Mouse (Mus musculus) heart, postnatal 0 days (tissue): ENCODE data around the gene Thrb. TPM values are rescaled to one million over a fixed set of nuclear protein-coding genes. Genes with fewer than 3 reads are reported as not detected.

Experiments
- ATAC-seq: fragments of 200-750 bp; cut with Nextera tagmentation; 2 replicates; pipeline ENCODE4 v1.8.0; 2017; ENCODE audit warnings: low read depth, moderate number of reproducible peaks, moderate library complexity; ENCODE audit not compliant: insufficient read depth
- DNase-seq: peaks from one replicate; pipeline ENCODE4 v3.0.0-alpha.2; 2016; ENCODE audit warnings: low spot score
- H3K27ac ChIP-seq: fragments of 300-500 bp; sonication (generic); 2 replicates; pipeline ENCODE4 v1.5.1; 2014; ENCODE audit warnings: low read depth, mild to moderate bottlenecking
- H3K27me3 ChIP-seq: fragments of 300-500 bp; sonication (generic); 2 replicates; pipeline ENCODE4 v1.6.1; 2014; ENCODE audit warnings: low read length, mixed read lengths; ENCODE audit not compliant: control insufficient read depth, insufficient read depth
- H3K36me3 ChIP-seq: fragments of 300-500 bp; sonication (generic); replicated peaks from 2 replicates; pipeline ENCODE4 v1.6.1; 2014; ENCODE audit warnings: low read length, mixed read lengths; ENCODE audit not compliant: control insufficient read depth, insufficient read depth
- H3K4me1 ChIP-seq: fragments of 300-500 bp; sonication (generic); 2 replicates; pipeline ENCODE4 v1.6.1; 2014; ENCODE audit warnings: antibody characterized with exemption; ENCODE audit not compliant: control insufficient read depth, insufficient read depth
- H3K4me2 ChIP-seq: fragments of 300-500 bp; sonication (generic); 2 replicates; pipeline ENCODE4 v1.6.1; 2014; ENCODE audit warnings: low read depth, mild to moderate bottlenecking, low read length, moderate library complexity
- H3K4me3 ChIP-seq: fragments of 300-500 bp; sonication (generic); 2 replicates; pipeline ENCODE4 v1.5.1; 2014; ENCODE audit warnings: low read depth, low read length
- H3K9ac ChIP-seq: fragments of 300-500 bp; sonication (generic); replicated peaks from 2 replicates; pipeline ENCODE4 v1.6.1; 2014; ENCODE audit warnings: low read depth, low read length, mixed read lengths
- H3K9me3 ChIP-seq: fragments of 300-500 bp; sonication (generic); replicated peaks from 2 replicates; pipeline ENCODE4 v1.6.1; 2016; ENCODE audit warnings: low read length; ENCODE audit not compliant: control insufficient read depth
- CTCF ChIP-seq: IDR thresholded peaks from 2 replicates; pipeline ENCODE4 v1.5.1; 2016; ENCODE audit warnings: antibody characterized with exemption, control low read depth, low read depth
- EP300 ChIP-seq: IDR thresholded peaks from 2 replicates; pipeline ENCODE4 v1.6.1; 2016; ENCODE audit warnings: antibody characterized with exemption, low read depth
- WGBS: fragments of 180-500 bp; shearing (Covaris S2); extraction: QIAGEN DNeasy Blood & Tissue Kit; methylation state at CpG from one replicate; pipeline ENCODE4 v1.1.7; 2014; 5-methylcytosine and 5-hydroxymethylcytosine counted together
- polyA plus RNA-seq: library from polyadenylated mRNA; unstranded; fragments of >200 nt; fragmentation: Nextera tagmentation; extraction: Ambion mirVana; gene quantifications from 2 replicates; pipeline ENCODE4 v1.2.1, GENCODE M21; 2015
- total RNA-seq: library from RNA; depleted of rRNA; stranded (reverse); fragments of >200 nt; gene quantifications from 2 replicates; pipeline ENCODE4 v1.2.3, GENCODE M21; 2014; ENCODE audit warnings: low replicate concordance

Gene Thrb
- total and polyA plus RNA-seq, 2 experiments from 2014 or later = 0.90 to 1.0 TPM

DNA sequence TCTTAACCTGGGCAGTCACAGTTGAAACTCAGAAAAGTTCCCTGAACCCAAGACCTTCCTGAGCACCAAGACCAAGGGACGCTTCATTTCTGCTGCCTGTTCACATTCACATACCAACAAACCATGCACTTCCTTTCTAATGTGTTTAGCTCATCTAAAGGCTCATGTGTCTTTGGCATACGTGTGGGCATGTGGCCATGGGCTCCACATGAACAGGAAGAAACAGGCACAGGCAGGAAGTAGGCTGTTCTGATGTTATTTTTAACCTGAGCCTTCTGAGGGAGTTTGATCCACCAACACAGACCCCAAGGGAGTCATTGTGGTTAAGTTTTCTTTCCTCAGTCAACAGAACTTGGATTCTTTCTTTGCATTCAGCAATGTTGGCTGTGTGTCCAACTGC, 341.8 kb downstream of the Thrb start:
- 41% methylated on average over 2 of the region's 2 CpGs for WGBS
- DNase-seq = no peak
- no peak for TF ChIP-seq EP300
- no peak for TF ChIP-seq CTCF

DNA sequence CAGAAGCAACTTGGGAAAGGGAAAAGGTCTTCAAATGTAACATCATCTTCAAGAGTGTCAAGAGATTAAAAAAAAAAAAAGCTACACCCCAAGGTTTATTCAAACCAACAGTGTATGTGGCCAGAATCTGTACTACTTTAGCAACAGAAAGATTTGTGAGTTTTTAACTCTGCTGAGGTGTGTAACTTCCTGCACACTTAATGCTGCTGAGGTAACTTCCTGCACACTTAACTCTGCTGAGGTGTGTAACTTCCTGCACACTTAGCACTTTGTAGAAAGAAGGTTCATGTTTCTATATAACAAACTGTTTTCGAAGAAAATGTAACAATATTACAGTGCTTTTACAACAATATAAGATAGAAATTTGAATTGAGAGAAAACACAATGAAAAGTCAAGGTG, 343.6 kb downstream of the Thrb start:
- ATAC-seq = no peak
- H3K36me3 ChIP-seq = no peaks in the 10 kb centered on the region
- no peaks in the 10 kb centered on the region for H3K9me3 ChIP-seq
- no peak overlapping the region for H3K9ac ChIP-seq
- 77% methylated on average over 1 of the region's 1 CpGs for WGBS
- no peak overlapping the region for H3K4me2 ChIP-seq
- H3K4me3 ChIP-seq = no peak overlapping the region
- DNase-seq = no peak
- no peaks in the 10 kb centered on the region for H3K27me3 ChIP-seq
- no peaks in the 10 kb centered on the region for H3K4me1 ChIP-seq
- TF ChIP-seq CTCF (no peak), EP300 (no peak)
- H3K27ac ChIP-seq = no peak overlapping the region

More for the DNA sequence above, 341.8 kb downstream of the Thrb start:
- no peak for ATAC-seq
- no peak overlapping the region for H3K9ac ChIP-seq
- H3K27me3 ChIP-seq = no peaks in the 10 kb centered on the region
- no peak overlapping the region for H3K4me3 ChIP-seq
- H3K4me1 ChIP-seq = no peaks in the 10 kb centered on the region
- no peak overlapping the region for H3K4me2 ChIP-seq
- H3K27ac ChIP-seq = no peak overlapping the region
- H3K36me3 ChIP-seq = no peaks in the 10 kb centered on the region
- no peaks in the 10 kb centered on the region for H3K9me3 ChIP-seq

DNA sequence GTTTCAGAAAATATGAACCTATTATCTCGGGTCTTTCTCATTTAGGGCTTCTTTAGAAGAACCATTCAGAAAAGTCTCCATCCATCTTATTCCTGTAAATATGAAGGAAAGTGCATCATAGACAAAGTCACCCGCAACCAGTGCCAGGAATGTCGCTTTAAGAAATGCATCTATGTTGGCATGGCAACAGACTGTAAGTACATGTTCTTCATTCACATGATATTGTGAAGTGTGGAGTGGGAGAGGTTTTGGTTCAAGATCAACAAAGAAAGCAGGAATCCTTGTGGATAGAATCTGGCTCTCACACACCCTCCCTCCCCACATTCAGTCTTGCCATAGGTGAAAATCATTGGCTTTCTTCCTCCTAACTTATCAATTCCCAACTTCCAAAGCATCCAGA, 348.5 kb downstream of the Thrb start:
- Histone ChIP-seq H3K9me3 (no peaks in the 10 kb centered on the region), H3K27ac (no peak overlapping the region), H3K4me1 (no peaks in the 10 kb centered on the region), H3K4me3 (no peak overlapping the region), H3K4me2 (no peak overlapping the region), H3K36me3 (no peaks in the 10 kb centered on the region), H3K27me3 (no peaks in the 10 kb centered on the region), H3K9ac (no peak overlapping the region)
- ATAC-seq = no peak
- TF ChIP-seq CTCF (no peak), EP300 (no peak)
- DNase-seq = no peak
- WGBS = 73% methylated on average over 3 of the region's 3 CpGs

DNA sequence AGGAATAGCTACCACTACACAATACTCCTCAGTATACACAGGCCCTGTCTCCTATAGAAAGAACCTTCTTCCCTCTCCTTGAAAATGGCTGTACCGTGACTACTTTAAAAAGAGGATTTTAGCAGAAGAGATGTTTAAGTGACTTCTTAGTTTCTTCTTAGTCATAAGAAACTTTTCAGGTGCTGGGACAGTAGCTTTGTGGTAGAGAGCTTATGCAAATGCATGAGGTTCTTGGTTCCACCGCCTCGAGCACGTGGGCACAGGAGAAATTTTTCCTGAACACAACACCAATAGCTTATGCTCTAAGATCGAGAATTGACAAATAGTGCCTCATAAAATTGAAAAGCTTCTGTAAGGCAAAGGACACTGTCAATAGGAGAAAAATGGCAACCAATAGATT, 356.5 kb downstream of the Thrb start:
- H3K27ac ChIP-seq = no peak overlapping the region
- H3K9ac ChIP-seq = no peak overlapping the region
- ATAC-seq (no peak), DNase-seq (no peak)
- TF ChIP-seq CTCF (no peak), EP300 (no peak)
- no peak overlapping the region for H3K4me3 ChIP-seq
- 81% methylated on average over 5 of the region's 5 CpGs for WGBS
- no peaks in the 10 kb centered on the region for H3K4me1 ChIP-seq
- H3K27me3 ChIP-seq = no peaks in the 10 kb centered on the region
- no peaks in the 10 kb centered on the region for H3K9me3 ChIP-seq
- no peak overlapping the region for H3K4me2 ChIP-seq
- H3K36me3 ChIP-seq = no peaks in the 10 kb centered on the region

DNA sequence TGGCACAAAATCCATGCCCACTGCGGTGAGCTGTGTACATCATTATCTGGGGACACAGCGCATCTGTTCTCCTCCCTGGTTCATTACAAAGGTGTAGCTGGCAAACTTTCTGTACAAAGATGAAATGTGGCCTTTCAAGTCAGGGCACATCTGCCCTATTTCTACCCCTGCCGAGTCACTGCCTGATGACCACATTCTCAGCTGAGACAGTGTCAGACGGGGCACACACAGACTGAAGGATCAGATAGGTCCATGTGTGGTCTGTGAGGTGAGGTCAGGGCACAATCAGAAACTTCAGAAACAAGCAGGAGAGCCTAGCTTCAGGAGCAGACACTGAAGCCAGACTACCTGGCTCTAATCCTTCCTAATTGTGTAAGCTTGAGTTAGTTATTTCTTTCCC, 360.1 kb downstream of the Thrb start:
- TF ChIP-seq EP300 (no peak), CTCF (no peak)
- Histone ChIP-seq H3K4me3 (no peak overlapping the region), H3K4me1 (no peaks in the 10 kb centered on the region), H3K27me3 (no peaks in the 10 kb centered on the region), H3K9me3 (no peaks in the 10 kb centered on the region), H3K36me3 (no peaks in the 10 kb centered on the region), H3K4me2 (no peak overlapping the region), H3K9ac (no peak overlapping the region), H3K27ac (no peak overlapping the region)
- 79% methylated on average over 4 of the region's 4 CpGs for WGBS
- ATAC-seq = no peak
- no peak for DNase-seq

DNA sequence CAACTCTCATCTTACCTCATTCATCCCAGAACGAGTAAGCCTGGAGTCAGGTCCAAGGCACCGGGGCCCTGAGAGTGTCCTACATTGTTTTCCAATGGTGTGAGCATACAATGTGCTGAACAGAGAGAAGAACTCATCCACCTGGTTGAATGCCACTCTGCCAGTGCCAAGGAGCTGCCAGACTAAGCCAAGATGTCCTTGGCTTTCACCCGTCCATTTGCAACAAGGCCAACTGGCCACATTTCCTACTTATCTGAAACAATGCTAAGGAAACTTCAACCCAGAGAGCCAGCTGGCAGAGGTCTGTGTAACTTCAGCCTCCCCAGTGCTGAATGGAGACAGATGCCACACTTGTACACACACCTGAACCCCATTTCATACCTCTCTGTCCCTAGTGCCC, 360.6 kb downstream of the Thrb start:
- 67% methylated on average over 3 of the region's 3 CpGs for WGBS
- no peak for DNase-seq

More for the DNA sequence above, 360.6 kb downstream of the Thrb start:
- Histone ChIP-seq H3K4me2 (no peak overlapping the region), H3K9me3 (no peaks in the 10 kb centered on the region), H3K36me3 (no peaks in the 10 kb centered on the region), H3K9ac (no peak overlapping the region), H3K27me3 (no peaks in the 10 kb centered on the region), H3K4me3 (no peak overlapping the region), H3K4me1 (no peaks in the 10 kb centered on the region), H3K27ac (no peak overlapping the region)
- ATAC-seq = no peak
- no peak for TF ChIP-seq EP300
- no peak for TF ChIP-seq CTCF
